Mouse (Mus musculus) frontal cortex, postnatal 14 days (tissue): ENCODE data around the gene Sorl1.
"Not testable (repeated sequence)": the region's sequence is repeated elsewhere in the genome, so short reads cannot be mapped to it uniquely, and the experiment has no call there.

Source experiments
- DNase-seq, 2 experiments: peaks; one replicate each; pipeline ENCODE4 v3.0.0; 2022; ENCODE audit warnings: low spot score in 2 of 2

Sorl1 gene

DNA sequence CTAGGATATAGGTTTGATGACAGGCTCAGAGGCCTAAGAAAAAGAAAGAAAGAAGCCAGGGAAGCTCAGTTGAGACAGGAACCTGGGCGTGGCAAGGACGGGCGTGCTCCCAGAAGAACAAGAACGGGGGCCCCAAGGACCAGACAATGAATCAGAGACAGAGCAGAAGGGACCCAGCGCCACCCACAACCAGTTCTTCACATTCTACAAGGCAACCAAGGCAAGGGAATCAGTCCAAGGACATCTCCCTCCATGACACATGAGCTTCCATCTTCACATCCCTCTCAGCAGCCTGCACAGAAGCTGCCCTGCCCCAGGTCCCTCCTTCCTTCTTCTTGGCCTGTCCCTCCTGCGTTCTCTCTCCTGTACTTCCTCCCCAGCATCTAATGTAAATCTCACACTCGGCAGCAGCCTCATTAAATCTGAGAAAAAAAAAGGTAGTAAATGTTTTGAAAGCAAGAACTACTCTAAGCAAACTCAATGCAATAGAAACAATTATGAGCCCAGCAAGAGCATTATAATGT lies 30.0 kb downstream of the Sorl1 start:
- DNase-seq: no peak

DNA sequence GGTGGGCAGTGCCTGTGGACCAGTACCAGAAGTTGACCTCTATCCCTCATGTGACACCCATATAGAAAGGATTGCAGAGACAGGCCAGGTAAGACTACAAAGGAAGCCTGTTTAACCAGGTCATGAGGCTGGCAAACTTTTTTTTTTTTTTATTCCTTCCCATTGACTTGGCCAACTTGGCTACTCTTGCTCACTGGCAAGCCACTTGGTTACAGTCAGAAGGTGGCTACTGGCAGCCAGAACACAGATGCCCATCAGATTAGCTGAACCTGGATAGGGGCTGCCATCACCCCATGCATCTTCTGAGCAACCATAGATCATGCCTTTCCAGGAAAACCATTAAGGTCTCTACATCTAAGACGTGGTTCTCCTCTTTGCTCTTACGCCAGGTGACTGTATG lies 31.3 kb downstream of the Sorl1 start:
- DNase-seq: no peak

- no peak for DNase-seq
Observed at GRCm38 (mm10) chr9:42091561-42091960, 32.5 kb downstream of the Sorl1 start.

DNA sequence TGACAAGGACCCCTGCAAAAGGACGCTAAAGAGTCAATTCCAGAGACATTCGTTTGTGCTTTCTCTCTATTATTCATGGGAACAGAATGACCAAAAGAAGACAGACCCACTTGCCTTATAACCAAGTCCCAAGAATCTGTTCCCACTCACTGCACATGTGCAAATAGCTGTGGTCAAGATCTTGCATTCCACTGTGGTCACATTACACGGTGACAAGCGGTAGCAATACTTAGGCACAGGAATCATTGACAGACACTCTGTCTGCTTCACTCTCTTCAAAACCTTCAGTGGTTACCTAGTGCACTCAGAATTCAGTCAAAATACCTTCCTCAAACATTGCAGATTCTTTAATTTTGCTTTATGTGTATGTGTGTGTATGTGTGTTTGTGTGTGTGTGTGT lies 36.2 kb downstream of the Sorl1 start:
- DNase-seq: no peak

- DNase-seq: no peak
Observed at GRCm38 (mm10) chr9:42085970-42086369, 38.1 kb downstream of the Sorl1 start.

DNA sequence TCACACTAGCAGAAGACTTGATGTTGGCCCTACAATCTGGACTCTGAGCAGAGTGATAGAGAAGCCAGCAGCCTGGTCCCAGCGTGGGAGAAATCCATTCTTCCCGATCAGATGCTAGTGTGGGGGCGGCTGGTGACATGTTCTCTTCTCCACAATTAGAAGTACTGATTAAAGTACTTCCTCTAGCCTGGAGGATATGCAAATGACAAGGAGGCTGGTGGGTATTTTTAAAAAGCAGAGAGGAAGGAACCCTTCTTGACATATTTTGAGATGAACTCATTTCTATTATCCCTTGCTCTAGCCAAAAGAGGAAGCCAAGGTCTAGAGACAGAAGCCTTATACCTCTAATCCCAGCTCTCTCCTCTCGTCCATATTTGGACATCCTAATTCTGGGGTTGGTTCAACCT lies 40.4 kb downstream of the Sorl1 start:
- peak; percentile 45 to 53 for DNase-seq

GRCm38 (mm10) chr9:42081681-42082530 lies 42.2 kb downstream of the Sorl1 start:
- DNase-seq: no peak

DNA sequence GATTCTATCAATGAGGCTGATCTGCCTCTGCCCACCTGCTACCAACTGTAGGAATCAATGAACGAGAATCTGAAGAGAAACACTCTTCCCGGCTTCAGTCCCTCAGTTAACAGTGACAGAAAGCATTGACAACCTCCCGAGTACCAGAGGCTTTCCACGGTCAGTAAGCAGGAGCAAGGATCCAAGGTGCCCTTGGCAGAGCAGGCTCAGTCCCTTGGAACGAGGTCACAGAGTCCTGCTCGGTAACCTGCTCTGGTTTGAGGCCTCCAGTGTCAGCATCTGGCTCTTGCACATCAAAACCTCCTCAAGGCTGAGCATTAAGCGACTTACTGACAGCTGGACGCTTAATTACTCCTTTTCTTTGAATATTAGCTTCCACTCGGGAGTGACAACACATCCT lies 43.4 kb downstream of the Sorl1 start:
- no peak for DNase-seq

GRCm38 (mm10) chr9:42077112-42077845 lies 46.8 kb downstream of the Sorl1 start:
- no peak for DNase-seq

- DNase-seq: no peak
Observed at GRCm38 (mm10) chr9:42076256-42076849, 47.7 kb downstream of the Sorl1 start.

DNA sequence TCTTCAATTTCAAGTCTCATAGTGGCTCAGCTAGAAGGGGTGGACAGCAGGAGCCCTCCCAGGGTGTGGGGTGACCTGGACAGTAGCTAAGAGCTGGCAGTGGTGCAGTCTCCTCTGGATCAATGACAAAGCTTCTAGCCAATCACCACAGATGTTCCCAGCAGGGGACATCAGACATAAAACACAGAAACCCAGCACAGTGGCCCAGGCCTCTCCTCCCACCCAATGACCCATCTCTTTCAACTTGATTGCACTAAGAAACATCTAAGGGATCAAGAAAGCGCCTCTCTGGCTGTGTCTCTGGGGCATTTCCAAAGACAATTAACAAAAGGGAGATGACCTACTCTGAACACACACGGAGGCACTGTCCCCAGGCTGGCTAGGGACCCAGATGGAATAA lies 48.9 kb downstream of the Sorl1 start:
- no peak for DNase-seq

GRCm38 (mm10) chr9:42072010-42072409 lies 52.1 kb downstream of the Sorl1 start:
- DNase-seq: no peak

GRCm38 (mm10) chr9:42070856-42071255 lies 53.2 kb downstream of the Sorl1 start:
- no peak for DNase-seq

DNA sequence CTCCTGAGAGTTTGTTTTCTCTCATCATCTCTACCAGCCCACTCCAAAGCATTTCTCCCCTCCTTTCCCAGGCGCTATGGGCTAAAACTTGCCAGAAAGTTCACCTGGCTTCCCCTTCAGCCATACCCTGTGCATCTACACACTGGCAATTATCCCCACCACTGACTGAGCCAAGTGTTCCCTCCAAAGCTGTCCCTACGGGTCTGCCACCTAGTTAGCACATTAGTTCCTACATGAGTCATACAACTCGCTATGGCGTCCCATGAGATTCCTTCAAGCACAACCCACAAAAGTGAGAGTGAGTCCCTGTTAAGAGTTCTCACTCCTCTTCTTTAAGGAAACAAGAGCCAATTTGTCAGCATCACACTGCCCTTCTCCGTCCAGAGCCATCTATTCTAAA lies 54.6 kb downstream of the Sorl1 start:
- DNase-seq: no peak

DNA sequence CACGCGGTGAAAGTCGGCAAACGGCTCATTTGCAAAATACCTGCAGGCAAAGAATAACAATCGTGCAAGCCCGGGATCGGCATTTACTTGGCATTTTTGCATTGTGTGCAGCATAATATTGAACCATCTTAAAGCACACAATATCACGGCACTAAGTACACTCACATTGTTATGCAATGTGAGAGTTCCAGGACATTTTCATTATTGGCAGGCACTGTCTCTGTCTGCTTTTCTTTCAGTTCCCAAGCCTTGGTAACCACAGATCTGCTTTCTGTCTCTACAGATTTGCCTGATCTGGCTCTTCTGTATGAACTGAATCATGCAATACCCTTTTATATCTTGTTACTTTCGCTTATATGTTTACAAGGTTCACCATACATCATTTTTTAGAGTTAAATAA lies 56.1 kb downstream of the Sorl1 start:
- DNase-seq: no peak

DNA sequence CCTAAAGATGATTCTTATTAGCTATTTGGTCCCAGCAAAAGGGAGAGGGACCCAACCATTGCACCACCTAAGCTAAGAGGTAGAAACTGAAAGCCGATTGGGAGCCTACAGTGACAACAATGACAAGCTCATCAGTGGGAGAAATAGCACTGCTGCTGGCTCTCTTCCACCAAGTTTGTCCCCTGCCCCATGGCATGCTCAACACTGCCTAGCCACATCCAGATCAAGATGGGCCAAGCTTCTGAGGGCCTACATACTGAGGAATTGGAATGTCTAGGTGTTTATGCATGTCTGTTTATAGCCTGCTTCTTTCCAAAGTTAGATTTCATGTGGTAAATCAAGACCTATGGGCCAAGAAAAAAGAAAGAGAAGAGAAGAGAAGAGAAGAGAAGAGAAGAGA lies 58.3 kb downstream of the Sorl1 start:
- no peak for DNase-seq

DNA sequence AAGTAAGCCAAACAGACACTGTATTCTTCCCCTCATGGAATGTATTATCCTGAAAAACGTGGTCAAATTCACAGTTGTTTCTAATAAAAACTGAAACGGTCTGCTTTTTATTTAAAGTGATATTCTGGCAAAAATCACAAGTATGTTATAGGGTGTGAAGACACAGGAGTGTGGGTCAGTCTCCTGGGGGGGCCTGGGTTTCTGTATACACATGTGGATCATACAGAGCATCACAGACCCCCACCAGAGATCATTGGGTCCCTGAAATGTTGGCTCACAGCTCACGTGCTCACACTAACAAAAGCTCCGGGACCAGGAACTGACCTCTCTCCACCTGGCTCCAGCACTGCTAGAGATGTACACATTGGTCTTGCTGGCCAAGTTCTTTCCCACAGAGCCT lies 60.7 kb downstream of the Sorl1 start:
- DNase-seq: no peak

DNA sequence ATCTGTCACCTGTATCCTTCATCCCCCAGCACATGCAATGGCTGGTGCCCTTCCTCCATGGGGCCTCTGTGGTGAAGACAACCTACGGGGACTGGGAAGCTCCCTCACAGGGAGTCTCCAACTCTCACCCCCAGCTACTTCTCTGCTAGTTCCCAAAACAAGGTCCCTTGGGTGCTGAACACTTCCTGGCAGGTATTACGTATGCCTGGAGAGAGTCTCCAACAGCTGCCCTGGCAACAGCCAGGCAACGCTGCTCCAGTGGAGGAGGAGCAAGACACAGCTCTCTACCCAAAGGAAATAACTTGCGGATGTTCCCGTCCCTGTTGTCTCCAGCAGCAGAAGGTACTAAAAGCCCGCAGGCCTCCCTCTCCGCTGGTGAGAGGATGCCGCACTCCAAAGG lies 61.8 kb downstream of the Sorl1 start:
- no peak for DNase-seq

GRCm38 (mm10) chr9:42059006-42059405 lies 65.1 kb downstream of the Sorl1 start:
- DNase-seq: not testable (repeated sequence)

- DNase-seq: no peak
Observed at GRCm38 (mm10) chr9:42056591-42056990, 67.5 kb downstream of the Sorl1 start.

GRCm38 (mm10) chr9:42055378-42055777 lies 68.7 kb downstream of the Sorl1 start:
- no peak for DNase-seq
